Mouse (Mus musculus): ENCODE measurements around the gene Eps15.

The Eps15 gene

DNA sequence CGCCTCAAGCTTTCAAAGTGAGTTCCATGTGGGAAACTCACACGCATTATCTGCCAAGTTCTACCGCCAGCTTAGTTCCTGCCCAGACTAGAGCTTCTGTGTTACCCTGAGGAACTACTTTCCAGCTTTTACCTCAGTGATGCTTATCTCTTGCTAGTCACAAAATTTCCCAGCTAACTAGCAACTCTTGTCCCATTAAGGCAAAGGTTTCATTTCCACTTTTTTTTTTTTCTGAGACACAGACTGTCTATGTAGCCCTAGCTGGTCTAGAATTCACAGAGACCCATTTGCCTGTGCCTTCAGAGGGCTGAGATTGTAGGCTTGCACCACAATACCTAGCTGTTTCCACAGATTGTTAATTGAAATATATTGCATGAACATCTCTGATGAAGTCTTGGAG, 12.6 kb upstream of the Eps15 start:
- in situ Hi-C loops (cut with MboI, MseI) = no loop called here

DNA sequence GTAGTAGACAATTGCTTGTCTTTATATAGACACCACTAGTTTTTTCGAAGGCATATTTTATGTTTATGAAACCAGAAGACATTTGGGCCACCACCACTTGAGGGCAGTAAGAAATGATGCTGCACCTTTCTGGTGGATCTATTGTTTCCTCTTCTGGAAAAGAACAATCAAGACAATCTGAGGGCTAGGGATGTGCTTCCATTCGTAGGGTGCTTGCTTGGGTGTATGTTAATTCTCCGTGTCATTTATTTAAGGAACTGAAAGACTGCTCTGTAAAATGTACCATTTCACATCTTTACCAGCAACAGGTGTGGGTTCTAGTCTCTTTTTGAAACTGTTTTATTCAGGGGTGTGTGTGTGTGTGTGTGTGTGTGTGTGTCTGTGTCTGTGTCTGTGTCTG, 11.2 kb upstream of the Eps15 start:
- in situ Hi-C loops (cut with MboI, MseI) = no loop called here

DNA sequence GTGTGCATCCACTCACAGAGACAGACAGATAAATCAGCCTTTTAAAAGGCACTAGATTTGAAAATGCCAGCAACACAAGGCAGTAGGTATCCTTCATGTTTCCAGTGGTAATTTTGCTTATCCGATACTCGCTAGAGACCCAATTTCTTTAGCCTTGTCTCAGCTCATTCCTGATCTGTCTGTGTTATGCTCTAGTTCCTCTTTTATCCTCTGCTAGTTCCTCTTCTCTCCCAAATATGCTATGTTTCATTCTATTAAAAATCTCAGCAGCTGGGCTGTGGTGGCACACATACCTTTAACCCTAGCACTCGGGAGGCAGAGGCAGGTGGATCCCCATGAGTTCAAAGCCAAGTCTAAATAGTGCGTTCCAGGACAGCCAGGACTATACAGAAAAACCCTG, 8.3 kb upstream of the Eps15 start:
- in situ Hi-C loops (cut with MboI, MseI) = no loop called here

DNA sequence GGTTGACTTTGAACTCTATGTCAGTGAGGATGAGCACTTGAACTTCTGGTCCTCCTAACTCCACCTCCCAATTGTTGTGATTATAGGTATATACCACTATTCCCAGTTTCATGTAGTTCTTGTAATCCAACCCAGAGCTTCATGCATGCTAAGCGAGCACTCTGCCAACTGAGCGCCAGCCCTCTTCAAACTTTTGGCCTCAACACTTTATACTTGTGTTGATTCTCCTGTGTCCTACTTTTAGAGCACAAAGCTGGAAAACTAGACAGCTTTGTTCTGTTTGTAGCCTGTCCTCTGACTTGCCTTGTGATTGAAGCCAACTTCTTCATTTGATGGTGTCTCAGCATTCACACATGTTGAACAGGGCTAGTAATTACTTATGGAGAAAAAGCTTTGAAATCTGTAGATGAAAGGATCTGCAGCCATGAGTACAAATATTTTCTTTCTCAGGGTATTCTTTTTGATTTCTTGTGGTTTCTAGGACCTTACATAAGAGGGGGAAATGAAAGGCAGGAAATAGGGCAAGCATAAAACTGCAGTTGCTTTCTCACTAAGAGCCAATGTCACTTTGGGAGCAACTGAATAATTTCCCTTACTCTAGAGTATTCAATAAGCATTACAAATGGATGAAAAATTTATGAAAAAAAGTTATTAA, 6.4 kb upstream of the Eps15 start:
- in situ Hi-C loops (cut with MboI, MseI) = no loop called here

DNA sequence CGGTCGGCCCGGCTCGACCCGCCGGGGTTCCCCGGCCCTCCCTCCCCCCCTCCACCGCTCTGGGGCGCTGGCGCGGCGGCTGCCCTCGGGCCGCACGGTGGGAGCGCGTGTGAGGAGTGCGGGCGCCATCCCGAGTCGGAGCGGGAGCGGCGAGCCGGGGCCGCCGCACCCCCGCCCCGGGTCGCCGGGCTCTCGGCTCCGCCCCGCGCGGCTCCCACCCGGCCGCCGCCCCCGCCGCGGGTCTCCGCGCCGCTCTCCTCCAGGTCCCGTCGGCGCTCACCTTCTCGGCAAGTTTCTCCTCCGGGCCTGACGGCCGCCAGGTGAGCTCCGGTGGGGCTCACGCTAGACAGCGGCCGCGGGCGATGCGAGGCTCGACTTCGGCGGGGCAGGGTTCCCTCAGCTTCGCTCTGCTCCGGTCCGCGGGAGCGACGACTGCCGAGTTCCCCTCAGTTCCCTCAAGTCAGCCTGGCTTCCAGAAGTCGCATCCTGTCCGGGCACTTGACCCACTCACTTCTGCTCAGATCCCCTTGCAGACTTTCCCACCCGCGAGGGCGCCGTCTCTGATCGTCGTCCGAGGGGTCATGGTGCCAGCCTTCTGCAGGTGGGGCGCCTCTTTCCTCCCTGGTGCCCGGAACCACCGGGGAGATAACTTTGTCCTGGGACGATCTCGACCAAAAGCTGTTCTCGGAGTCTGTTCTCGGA, 542 bp downstream of the Eps15 start:
- in situ Hi-C loops (cut with MboI, MseI) = no loop called here

DNA sequence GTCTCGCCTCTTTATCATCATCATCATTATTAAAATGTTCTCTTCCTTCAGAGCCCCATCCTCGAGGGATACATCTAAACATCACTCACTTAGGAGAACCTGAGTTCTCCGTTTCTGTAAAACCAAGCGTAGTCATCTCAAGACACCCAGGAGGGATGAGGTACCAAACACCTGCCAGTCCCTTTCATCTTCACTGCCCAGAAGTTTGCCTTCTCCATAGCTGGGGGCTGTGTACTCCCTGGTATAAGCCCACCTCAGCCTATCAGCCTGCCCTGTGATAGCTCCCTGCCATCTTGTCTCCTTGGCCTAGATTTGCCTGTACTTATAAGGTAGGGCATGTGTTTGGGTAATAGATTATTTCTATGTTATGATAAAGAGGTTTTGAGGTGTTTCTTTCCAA, 1.1 kb downstream of the Eps15 start:
- in situ Hi-C loops (cut with MboI, MseI) = no loop called here

DNA sequence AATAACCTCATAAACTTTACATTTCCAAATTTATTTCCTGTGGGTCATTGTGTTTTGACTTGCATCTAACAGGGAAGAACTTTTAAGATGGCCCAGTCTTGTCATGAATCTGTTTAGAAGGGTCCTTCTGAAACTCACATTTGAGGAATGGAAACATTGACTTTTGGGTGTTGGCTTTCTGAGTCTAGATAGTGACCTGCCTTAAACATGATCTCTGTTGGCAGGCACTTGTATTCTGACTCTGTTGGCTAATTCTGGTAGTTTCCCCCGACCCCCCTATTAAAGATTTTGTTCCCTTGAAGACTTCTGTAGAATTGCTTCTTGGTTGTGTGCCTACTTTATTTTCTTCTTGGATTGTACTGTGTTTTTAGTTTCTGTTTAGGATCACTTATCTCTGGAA, 1.9 kb downstream of the Eps15 start:
- in situ Hi-C loops (cut with MboI, MseI) = no loop called here

DNA sequence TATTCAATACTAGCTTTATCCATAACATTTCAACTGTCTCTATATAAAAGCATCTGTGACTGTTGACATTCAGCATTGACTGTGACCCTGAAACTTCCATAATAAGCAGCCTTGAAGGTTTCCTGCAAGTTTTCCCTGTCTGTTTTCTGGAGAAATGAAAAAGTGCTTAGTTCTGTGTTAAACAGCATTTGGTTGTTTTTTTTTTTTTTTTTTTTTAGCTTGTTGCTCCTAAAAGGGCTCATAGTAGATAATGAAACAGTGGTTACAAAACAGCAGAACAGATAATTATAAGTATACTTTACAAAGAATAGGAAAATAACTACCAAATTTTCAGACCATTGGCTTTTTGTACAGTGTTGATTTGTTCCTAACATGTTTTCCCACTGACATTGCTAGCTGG, 14.6 kb downstream of the Eps15 start:
- in situ Hi-C loops (cut with MboI, MseI) = no loop called here

DNA sequence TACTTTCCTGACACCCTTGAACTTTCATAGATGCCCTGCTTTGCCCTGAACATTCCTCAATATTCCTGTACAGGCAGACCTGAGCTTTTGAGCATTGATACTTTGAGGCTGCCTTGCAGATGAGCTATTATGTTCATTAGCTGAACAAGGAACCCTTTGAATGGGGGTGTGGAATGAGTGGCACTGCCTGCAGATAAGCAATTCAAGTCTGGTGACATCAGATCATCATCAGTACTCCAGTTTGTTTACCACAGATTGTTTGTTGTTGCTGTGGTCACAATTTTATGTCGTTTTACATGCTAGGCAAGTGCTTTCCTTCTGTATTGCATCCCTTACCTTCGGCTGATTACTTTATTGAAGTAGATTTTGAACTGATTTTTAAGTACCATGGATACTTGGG, 16.4 kb downstream of the Eps15 start:
- in situ Hi-C loops (cut with MboI, MseI) = no loop called here

DNA sequence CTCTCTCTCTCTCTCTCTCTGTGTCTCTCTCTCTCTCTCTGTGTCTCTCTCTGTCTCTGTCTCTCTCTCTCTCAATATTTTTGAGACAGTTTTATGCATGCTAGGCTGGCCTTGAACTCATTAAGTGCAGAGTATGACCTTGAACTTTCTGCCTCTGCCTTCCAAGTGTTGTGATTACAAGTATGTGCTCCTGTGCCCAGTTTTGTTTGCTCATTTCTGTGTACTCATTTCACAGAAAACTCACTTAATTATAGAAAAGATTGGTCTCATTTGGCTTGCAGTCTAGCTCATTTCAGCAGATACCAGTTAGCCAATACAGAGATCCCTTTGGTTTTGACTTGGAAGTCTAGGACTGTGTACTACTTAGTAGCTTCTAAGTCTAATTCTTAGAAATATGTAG, 19.1 kb downstream of the Eps15 start:
- in situ Hi-C loops (cut with MboI, MseI) = no loop called here

DNA sequence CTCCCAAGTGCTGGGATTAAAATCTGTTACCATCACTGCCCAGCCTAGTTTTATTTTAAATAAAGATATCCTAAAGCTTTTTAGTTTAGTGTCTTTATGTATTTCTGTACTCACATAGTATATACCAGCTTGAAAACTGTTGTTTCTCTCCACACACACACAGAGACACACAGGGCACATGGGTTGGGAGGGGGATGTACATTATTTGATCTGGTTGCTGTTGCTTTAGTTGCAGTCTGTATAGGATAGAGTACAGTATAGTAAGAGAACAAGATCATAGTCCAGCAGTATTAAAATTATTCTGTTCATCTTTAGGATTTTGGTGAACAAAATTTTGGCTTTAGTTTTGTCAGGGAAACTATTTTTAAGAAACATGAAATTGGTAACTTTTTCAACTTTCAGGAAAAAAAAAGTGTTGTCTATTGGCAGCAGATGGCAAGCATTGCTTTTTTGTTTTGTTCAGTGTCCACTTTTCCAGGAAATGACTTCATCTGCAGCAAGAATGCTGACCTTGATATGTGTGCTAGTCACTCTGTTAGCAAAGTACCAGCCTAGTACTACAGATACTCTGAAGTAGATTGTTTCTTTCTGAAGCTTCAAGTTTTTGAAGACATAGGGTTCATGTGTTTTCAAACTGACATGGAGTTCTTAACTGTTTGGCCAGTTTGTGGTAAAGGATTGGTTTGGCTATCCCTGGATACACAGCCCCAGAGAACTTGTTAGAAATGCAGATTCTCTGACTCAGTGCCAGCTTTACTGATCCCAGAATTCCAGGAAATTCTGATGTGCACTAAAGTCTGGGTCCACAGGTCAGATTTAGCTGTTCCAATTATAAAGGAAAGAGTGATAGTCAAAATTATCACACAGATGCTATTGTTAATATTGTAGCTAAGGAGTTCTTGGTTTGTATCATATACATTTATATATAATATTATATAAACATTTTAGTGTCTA, 37.1 kb downstream of the Eps15 start:
- in situ Hi-C loops (cut with MboI, MseI) = no loop called here

DNA sequence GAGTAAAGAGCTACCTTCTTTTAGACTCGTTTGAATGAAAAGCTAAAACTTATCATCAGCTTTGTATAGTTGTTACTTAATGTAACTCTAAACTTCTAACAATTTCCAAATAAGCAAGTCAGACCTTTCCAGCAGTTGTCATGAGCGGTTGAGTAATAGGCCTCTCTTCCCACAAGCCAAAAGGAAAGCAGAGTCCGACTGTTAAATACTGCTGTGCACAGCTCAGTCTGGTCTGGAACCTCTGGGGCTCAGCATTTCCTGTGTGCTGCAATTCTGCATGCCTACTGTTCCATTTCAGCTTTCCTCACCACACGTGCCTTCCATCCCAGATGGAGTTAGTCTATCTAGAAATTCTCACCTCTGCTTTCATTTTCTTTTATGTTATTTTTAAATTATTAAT, 56.7 kb downstream of the Eps15 start:
- in situ Hi-C loops (cut with MboI, MseI) = no loop called here

DNA sequence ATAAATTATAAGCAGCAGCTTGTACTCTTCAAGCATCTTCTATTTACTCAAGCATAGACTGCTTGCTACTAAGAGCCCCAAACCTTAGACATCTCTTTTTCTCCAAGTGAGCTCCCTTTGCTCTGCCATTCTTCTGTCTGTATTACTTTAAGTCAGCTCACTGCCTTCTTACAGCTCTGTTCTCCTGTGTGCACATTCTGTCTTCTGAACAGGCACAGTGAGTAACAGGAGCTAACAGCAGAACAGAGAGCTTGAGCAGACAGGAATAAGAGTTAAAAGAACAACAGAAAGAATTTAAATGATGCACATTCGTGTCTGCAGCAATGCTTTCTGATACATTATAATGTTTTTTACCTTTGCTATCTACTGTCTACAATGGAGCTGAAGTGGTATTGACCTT, 61.2 kb downstream of the Eps15 start:
- in situ Hi-C loops (cut with MboI, MseI) = no loop called here

DNA sequence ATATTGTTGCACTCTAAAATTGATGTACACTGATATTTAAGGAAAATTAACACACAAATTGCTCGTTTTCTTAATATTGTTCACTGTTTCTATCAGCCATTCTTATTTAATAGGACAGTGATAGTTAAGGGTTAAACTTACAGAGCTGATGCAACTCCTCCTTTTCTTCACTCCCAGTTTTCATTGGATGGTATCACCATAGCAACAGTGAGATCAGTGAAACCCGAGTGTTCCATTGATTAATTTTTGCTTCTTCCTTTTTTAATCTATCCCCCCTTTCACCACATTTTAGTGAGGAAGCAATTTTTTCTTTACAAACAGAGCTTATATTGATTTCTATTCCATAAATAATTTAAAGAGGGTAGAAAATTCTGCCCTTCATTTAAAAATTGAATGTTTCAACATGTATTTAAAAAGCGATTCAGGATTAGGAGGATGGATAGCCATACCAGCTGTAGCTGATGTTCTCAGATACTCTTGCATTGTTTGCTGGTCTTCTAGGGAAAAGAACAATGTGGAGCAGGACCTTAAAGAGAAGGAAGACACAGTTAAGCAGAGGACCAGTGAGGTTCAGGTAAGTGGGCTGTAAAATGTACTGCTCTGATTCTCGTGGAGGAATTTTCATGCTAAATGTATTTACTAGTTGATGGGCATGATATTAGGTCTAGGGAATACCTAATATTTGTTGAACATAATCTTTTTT, 62.9 kb downstream of the Eps15 start:
- in situ Hi-C loops (cut with MboI, MseI) = no loop called here

DNA sequence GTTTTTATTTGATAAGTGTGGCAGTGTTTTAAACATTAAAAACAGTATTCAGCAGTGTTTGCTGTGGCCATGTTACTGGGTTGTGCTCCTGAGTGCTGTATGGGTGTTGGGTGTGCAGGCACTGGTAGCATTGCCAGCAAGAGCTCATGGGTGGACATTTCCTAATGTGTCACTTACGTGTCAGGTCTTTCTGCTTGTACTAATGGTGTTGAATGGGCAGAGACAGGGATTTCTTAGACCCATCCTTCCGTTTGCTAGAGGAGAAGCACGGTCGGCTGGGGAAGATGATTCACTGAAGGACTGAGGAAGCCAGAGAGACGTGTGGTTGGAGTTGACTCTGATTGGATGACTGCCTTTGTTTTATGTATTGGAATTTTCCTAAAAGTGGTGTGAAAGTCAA, 63.8 kb downstream of the Eps15 start:
- in situ Hi-C loops (cut with MboI, MseI) = no loop called here

DNA sequence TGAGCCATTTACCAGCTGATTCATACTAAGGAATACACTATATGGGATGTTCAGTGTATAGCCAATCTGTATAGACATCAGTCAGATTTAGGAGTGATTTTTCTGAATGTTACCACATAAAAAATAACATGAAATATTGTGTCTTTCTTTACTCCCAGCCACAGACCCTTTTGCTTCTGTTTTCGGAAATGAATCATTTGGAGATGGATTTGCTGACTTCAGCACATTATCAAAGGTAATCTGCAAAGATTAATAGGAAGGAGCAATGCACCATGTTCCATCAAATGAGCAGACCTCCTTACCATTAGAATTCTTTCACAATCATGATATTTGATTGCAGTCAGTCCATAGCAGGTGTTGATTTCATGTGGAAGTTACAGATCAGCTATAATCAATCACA, 98.0 kb downstream of the Eps15 start:
- in situ Hi-C loops (cut with MboI, MseI) = no loop called here

DNA sequence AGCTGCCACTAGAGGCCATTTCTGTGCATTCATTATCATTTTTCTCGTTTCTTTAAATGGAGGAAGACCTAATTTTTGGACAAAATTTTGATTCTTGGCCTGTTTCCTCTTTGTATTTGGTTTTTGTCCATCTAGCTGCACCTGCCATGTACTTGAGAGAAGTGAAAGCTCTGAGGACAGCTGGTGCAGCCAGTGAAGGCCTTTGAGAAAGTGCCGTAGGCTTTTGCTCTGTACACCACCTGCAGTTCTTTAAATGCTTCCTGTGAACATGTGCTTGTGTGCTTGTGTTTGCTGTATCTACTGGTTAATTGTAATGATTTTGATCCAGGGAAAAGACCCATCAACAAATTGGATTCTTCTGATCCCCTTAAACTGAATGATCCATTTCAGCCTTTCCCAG, 102.4 kb downstream of the Eps15 start:
- in situ Hi-C loops (cut with MboI, MseI) = no loop called here

DNA sequence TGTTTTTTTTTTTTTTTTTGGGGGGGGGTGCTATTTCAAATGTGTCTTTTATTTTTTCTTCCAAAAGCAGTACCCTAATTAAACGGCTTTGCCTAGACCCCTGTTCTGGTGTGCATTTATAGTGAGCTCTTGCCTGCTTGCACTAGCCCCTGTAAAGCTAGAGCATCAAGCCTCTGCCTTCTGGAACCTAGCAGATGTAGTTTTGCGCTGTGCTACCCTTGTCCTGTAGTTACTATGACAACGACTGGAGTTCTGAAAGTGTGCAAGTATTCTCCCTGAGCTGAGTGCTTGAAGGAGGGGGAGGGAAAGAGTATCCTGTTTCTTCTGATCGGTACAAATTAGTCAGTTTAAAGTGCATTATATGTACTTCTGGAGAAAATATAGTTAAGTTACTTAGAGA, 105.5 kb downstream of the Eps15 start:
- in situ Hi-C loops (cut with MboI, MseI) = no loop called here

DNA sequence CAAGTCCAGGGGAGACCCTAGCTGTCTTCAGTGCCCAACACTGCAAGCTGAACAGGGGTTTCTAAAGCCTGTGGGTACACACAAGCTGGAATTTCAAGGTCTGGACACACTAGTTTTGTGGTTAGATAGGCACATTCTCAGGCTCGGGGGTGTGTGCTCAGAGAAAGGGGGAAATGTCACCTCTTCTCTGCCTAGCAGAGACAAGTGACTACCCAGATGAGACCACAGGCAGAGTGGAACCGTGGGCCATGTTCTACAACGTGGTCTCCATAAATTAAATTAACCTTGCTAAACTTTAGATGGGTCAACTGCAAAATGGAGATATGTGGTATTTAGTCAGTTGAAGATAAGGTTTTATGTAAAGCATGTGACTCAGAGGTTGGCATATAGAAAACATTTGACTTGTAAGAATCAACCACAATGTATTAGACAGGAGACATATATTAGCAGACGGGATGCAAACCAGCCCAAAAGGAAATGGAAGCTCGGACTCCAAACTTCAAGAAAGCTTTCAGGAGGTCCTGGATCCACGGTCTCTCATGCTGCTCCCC, 113.2 kb downstream of the Eps15 start:
- in situ Hi-C loops (cut with MboI, MseI) = no loop called here

DNA sequence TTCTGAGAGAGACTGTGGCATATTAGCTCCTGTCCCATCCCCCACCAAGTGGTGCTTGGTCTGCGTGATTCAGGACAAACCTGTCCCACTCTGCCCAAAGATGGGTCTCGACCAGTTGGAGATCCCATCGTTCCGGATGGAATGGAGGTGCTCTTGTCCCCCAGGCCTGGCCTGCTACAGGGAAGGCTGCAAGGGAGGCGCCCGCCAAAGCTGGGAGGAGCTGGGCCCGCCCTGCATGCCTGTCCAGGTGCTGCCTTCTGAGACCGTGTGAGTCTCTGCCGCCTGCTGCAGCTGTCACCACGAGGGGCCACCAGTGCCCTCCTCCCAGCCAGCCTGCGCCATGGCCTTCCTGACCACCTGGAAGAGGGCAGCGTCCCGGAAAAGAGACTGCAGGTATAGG, 113.8 kb downstream of the Eps15 start:
- in situ Hi-C loops (cut with MboI, MseI) = no loop called here

DNA sequence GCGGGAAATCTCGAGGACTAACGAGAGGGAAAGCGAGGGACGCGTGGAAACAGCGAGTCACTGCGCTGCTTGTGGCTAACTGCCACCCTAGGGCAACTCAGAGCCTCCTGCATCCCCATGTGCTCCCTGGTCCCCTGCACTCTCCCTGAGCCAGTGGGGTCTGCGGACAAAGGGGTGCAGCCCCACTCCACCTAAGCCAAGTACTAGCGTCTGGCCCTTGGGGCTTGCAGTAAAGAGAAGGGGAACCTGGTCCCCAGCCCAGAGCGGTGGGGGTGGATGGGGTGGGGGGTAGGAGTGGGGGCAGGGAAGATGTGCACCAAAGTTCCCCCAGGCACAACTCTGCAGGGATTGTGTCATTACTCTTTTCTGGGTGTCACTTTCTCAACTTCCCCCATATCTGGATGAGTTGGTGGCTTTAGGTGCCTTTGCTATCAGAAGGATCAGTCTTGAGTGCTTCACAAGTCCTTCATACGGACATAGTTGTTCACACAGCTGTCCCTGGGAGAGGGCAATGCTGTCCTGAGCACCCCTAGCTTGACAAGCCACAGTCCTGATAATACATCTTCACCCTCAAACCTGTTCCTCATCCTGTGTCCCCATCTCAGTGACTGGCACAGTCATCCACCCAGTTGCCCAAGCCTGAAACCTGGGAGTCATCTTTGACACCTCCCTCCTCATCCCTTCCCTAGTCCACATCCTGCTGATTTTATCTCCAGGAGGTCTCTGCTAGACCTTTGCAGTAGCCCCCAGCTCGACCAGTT, 114.4 kb downstream of the Eps15 start:
- in situ Hi-C loops (cut with MboI, MseI) = no loop called here
